Mouse (Mus musculus) gastrocnemius, adult 2 months (tissue): ENCODE data around the gene Pnliprp2. TPM values are rescaled to one million over a fixed set of nuclear protein-coding genes. Genes with fewer than 3 reads are reported as not detected.

Experiments
- DNase-seq: peaks from one replicate; pipeline ENCODE4 v3.0.0; 2022
- H3K27ac ChIP-seq: fragments of 200-600 bp; 2 replicates; pipeline ENCODE4 v1.8.1; 2022; ENCODE audit warnings: mild to moderate bottlenecking
- H3K4me3 ChIP-seq: fragments of 200-600 bp; 2 replicates; pipeline ENCODE4 v1.8.1; 2022; ENCODE audit warnings: mild to moderate bottlenecking, moderate library complexity
- CTCF ChIP-seq: fragments of 200-600 bp; IDR thresholded peaks from 2 replicates; pipeline ENCODE4 v1.8.1; 2022; ENCODE audit warnings: antibody characterized with exemption, mild to moderate bottlenecking, moderate library complexity
- intact Hi-C: fragments of 180-260 bp; cut with DNase I; formaldehyde crosslinking; loops from one replicate; pipeline ENCODE4 v1.15.1; 2025
- total RNA-seq, 2 experiments: library from RNA; stranded (reverse); gene quantifications; 2 replicates each; pipeline ENCODE4 v1.2.3; 2021

Gene Pnliprp2
- total RNA-seq, 2 experiments from 2014 or later: not detected

DNA sequence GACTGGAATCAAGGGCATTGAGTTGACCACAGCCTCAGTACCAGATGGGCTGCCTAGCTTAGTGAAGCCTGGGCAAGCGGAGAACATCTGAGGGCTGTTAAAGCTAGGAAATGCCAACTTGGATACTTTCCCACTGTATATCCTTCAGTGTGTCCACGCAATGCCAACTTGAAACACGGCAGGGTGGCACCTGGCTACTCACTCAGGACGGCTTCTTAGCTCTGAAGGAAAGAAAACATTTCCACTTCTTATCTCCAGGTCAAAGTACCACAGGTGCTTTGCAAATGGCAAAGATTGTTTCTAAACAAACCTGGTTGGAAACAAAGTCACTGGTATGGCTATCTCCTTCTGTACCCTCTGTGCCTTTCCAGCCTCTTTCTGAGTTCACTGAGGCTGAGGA, 648 bp upstream of the Pnliprp2 start:
- no peak for TF ChIP-seq CTCF
- intact Hi-C loops: no loop called here
- H3K27ac ChIP-seq: no peak overlapping the region
- H3K4me3 ChIP-seq: no peak overlapping the region
- no peak for DNase-seq

GRCm38 (mm10) chr19:58762316-58762715, 2.8 kb downstream of the Pnliprp2 start:
- no peak overlapping the region for H3K4me3 ChIP-seq
- TF ChIP-seq CTCF: no peak
- intact Hi-C loops: no loop called here
- no peak overlapping the region for H3K27ac ChIP-seq
- DNase-seq: no peak

DNA sequence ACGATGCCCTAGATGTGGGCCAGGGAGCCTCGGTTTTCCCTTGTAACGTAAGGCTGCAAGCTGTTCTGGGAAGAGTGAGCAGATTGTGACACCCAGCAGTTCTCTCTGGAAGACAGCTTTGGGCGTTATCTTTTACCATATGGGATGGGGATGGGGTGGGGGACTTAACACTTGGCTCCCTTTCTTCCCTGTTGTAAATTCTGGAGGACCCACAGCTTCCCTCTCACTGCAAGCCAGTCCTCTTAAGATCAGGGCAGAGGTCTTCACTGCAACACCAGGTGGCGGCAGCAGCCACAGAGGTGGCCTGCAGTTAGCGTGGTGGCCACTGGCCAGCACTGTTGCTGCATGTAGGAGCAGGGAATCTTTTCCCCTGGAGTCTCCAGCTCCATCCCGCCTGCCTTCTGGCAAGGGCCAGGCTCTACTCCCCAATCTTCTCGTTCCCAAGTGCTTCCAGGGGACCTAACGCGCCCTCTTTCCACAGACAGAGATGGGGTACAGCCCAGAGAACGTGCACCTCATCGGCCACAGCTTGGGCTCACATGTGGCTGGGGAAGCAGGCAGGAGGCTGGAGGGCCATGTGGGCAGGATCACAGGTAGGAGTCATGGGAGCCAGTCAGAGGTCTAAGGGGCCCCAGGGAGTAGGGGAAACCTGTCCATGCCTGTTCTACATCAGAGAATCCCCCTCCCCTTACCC, 3.5 kb downstream of the Pnliprp2 start:
- intact Hi-C loops: no loop called here
- Histone ChIP-seq H3K4me3 (no peak overlapping the region), H3K27ac (no peak overlapping the region)
- peak; percentile 68 for TF ChIP-seq CTCF
- peak; percentile 63 for DNase-seq

DNA sequence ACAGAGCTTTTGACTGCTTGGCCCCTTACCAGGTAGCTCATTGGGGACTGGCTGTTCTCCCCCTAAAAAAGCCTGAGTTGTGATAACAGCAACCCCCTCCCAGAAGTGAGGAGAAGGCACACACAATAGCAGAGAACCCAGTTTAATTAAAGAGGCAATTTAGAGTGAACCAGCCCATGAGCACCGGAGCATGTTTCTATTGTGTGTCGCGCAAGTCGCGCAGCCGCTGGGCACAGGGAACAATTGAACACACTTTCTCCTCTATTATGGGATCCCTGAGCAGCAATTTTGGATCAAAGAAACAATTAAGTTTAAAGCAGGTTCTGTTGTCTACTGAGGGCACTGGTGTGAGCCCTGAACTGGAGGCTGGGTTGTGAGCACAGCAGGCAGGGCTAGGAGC, 7.8 kb downstream of the Pnliprp2 start:
- intact Hi-C loops: no loop called here
- no peak for TF ChIP-seq CTCF

DNA sequence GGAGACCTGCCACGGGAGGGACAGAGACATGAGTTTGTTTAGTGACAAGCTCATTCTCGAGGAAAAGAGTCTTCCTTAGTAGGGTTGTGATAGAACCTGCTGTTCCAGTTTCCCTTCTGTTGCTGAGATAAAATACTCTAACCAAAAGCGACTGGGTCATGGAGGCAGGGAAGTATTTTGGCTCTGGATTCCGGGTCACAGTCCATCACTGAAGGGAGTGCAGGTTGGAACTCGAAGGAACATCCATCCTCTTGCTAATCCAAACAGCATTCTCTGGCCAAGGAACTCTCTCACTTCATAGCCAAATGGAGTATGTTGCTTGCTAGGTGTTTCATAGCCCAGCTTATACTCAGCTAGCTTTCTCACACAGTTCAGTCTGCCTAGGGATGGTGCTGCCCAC, 16.9 kb downstream of the Pnliprp2 start:
- DNase-seq: no peak
- TF ChIP-seq CTCF: no peak
- intact Hi-C loops: no loop called here
- no peak overlapping the region for H3K27ac ChIP-seq
- H3K4me3 ChIP-seq: no peak overlapping the region

More for the DNA sequence above, 7.8 kb downstream of the Pnliprp2 start:
- no peak for DNase-seq
- H3K4me3 ChIP-seq: no peak overlapping the region
- H3K27ac ChIP-seq: no peak overlapping the region

DNA sequence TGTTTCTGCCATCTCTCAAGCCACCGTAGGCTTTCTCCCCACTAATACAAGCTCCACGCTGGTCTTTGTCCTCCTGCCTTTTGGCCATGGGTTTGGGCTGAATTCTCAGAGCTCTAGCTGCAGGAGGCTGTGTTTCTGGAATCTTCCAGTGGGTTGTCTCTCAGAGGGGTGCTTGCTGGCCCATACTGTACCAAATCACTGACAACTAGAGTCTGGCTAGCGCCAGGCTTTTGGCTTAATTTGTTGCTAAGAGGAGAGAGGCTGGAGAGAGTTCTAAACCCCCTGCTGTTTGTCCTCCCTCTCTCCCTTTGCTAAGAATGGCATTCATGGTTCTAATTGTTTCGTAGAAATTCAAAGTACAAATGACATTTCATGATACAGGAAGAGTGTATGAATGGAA, 22.0 kb downstream of the Pnliprp2 start:
- Histone ChIP-seq H3K27ac (no peak overlapping the region), H3K4me3 (no peak overlapping the region)
- TF ChIP-seq CTCF: no peak
- DNase-seq: no peak
- intact Hi-C loops: no loop called here

GRCm38 (mm10) chr19:58783938-58784337, 24.4 kb downstream of the Pnliprp2 start:
- no peak for TF ChIP-seq CTCF
- intact Hi-C loops: no loop called here
- H3K4me3 ChIP-seq: no peak overlapping the region

GRCm38 (mm10) chr19:58789194-58789593, 29.7 kb downstream of the Pnliprp2 start:
- H3K27ac ChIP-seq: no peak overlapping the region
- no peak for TF ChIP-seq CTCF
- H3K4me3 ChIP-seq: no peak overlapping the region
- DNase-seq: no peak
- intact Hi-C loops: no loop called here

More at GRCm38 (mm10) chr19:58783938-58784337, 24.4 kb downstream of the Pnliprp2 start:
- no peak overlapping the region for H3K27ac ChIP-seq
- DNase-seq: no peak

GRCm38 (mm10) chr19:58794284-58794683, 34.8 kb downstream of the Pnliprp2 start, which contains the start of gene 1700019N19Rik:
Gene 1700019N19Rik, minus strand, starts transcription at chr19:58794461.
- DNase-seq: no peak
- TF ChIP-seq CTCF: no peak
- Histone ChIP-seq H3K4me3 (no peak within 1 kb of the TSS), H3K27ac (no peak within 1 kb of the TSS)
- intact Hi-C loops: no loop called here

DNA sequence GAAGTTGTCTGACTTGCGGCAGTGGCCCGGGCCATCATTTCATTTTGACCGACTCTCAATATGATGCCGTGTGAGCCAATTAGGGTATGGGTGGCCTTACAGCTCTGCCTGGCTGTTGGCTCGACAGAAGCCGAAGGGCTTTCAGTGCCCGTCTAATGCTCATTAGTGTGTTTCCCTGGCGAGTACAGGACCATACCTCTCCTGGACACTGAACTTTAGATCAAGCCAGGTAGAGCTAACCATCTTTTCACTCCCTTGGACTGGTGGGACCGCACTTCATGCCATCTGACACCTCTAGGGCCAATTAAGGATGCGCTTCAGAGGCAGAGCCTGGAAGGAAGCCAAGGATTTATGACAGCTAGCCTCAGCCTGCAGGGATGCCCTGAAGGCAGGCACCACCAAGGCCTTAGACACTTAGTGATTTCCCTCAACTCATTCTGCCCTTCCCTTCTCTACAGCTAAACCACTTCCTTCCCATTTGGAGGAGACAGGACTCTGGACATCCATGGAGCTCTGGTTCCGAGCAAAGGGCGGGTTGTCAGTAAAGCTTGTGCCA, 35.7 kb downstream of the Pnliprp2 start:
- Histone ChIP-seq H3K27ac (no peak overlapping the region), H3K4me3 (no peak overlapping the region)
- no peak for TF ChIP-seq CTCF
- intact Hi-C loops: no loop called here
- DNase-seq: no peak

DNA sequence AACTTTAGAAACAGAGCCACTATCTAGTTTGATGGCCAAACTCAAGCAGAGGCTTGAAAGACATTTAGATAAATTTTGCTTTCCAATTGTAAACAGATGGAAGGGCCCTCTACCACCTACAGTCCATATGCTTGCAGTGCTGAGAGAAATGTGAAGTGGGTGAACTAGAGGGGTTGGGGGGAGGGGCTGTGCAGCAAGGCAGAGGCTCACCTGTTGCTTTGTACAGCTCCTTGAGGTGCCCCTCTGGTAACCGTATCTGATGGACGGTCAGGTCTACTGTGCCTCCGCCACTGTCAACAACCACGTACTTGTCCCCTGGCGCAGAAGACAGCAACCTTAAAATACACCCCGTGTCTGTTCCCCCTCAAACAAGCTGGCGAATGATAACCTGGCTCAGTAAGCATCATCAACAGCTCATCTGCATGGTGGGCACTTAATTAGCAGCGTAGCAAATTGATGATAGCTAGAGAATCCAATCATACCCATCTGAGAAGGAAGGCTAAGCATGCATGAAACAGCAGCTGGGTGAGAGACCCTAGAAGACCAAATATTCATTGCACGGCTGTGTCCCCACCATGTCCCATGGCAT, 45.8 kb downstream of the Pnliprp2 start:
- intact Hi-C loops: loop anchor here (5.0 to 10.0 kb wide), 2 partner anchors 57 to 390 kb away; no protein-coding TSS in a partner anchor
- Histone ChIP-seq H3K27ac (no peak overlapping the region), H3K4me3 (no peak overlapping the region)
- no peak for TF ChIP-seq CTCF
- DNase-seq: no peak

DNA sequence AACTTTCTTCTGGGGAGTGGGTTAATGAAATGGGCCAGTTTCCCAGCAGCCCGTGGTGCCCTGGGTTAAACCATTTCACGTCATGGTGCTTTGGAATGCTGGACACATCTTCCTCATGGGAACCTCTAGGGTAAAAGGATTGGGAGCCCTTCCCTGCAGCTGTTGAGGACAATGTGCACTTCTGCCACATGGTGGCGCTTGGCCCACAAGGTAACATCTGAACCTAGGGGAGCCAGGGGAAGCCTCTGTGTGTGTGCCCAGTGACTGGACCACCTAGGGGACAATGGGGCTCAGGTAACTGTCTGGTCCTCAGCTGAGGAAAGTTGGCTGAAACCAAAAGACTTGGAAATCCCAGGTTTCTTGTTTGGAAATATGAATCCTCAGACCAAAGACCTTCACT, 46.8 kb downstream of the Pnliprp2 start:
- intact Hi-C loops: loop anchor here (1.0 to 10.0 kb wide), 3 partner anchors 56 to 388 kb away; no protein-coding TSS in a partner anchor
- Histone ChIP-seq H3K4me3 (no peak overlapping the region), H3K27ac (no peak overlapping the region)
- TF ChIP-seq CTCF: peak; percentile 93
- DNase-seq: peak; percentile 82

- intact Hi-C loops: loop anchor here (5.0 to 10.0 kb wide), 2 partner anchors 53 to 386 kb away; no protein-coding TSS in a partner anchor
- no peak overlapping the region for H3K4me3 ChIP-seq
- DNase-seq: no peak
- no peak overlapping the region for H3K27ac ChIP-seq
- TF ChIP-seq CTCF: no peak
Observed at GRCm38 (mm10) chr19:58808864-58809263, 49.3 kb downstream of the Pnliprp2 start.

DNA sequence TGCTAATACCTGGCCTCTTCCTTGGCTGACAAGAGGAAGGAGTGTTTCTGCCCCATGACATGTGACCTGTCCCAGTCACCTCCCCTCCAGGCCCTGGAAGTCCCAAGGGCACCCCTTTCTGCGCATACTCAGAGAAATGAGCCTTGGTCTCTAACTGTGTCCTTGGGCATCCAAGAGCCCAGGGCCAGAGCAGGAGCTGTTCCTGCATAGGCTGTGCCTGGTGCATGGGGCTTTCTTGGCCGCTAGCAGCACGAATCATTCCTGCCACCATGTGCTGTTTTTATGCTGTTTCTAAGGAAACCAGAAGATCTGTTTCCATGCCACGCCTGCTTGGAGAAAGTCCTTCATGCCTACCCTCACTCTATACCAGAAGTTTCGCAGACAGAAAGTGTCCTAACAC, 51.0 kb downstream of the Pnliprp2 start:
- intact Hi-C loops: no loop called here
- Histone ChIP-seq H3K4me3 (no peak overlapping the region), H3K27ac (no peak overlapping the region)
- no peak for TF ChIP-seq CTCF
- no peak for DNase-seq
